Mouse (Mus musculus): ENCODE measurements around the gene Ahsg. TPM values are rescaled to one million over a fixed set of nuclear protein-coding genes. Genes with fewer than 3 reads are reported as not detected.

The Ahsg gene
- polyA plus RNA-seq, 1 experiment: not detected

DNA sequence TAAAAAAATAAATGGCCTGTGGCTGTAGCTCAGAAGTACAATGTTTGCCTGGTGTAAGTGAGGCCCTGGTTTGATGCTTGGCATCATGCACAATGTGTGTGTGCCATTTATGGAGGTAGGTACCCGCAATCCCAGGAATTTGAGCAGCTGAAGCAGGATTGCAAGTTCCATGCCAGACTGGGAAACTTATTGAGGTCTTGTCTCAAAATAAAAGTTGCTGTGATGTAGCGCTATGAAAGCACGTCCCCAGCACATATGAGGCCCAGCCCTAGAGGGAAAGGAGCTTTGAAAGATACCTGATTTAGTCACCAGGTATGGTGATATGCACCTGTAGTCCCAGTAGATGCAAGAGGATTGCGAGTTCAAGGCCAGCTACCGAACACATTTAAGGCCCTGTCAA is 30.7 kb downstream of the Ahsg start:
- Histone ChIP-seq H3K36me3 (ENCODE audit: control insufficient read depth, insufficient read depth) (no peaks in the 10 kb centered on the region), H3ac (ENCODE audit: control insufficient read depth, insufficient read length, low read depth) (no peak overlapping the region), H3K79me3 (ENCODE audit: low read depth) (no peaks in the 10 kb centered on the region), H3K4me3 (ENCODE audit: insufficient read depth, poor library complexity, severe bottlenecking) (no peak overlapping the region), H3K79me2 (ENCODE audit: control insufficient read depth, insufficient read depth) (no peaks in the 10 kb centered on the region), H3K27me3 (ENCODE audit: control insufficient read depth, insufficient read depth, insufficient read length) (no peaks in the 10 kb centered on the region)
- TF ChIP-seq FOSL1 (IDR thresholded peaks at IDR 0.05; ENCODE audit: insufficient read depth, low read length, poor library complexity, severe bottlenecking) (no peak), USF1 (IDR thresholded peaks at IDR 0.05; ENCODE audit: low read depth) (no peak), MYOD1 (IDR thresholded peaks at IDR 0.05; ENCODE audit: control insufficient read depth, insufficient read length, low read depth) (no peak), CTCF (IDR thresholded peaks at IDR 0.05; ENCODE audit: control insufficient read depth, insufficient read depth, insufficient read length) (no peak), MYOG (IDR thresholded peaks at IDR 0.05; ENCODE audit: control insufficient read depth, extremely low read depth, insufficient read length) (no peak), MAX (IDR thresholded peaks at IDR 0.05) (no peak), CEBPB (IDR thresholded peaks at IDR 0.05; ENCODE audit: low read depth) (no peak)

DNA sequence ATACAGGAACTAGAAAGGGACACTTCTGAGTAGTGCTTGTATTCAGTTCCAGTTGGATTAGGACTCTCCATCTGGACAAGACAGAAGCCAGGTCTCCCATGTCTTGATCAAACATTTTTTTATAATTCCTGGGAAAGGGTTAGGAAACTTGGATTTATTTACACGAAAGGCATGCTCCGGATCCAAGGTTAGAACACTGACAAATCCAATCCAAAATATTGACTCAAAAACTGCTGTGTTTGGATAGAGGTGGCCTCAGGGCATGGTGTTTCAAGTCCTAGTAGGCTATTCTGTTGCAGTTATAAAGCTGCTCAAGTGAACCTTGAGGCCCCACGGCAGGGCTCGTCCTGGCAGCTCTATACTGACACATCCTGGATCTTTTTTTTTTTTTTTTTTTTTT is 31.4 kb downstream of the Ahsg start:
- Histone ChIP-seq H3K4me3 (ENCODE audit: insufficient read depth, poor library complexity, severe bottlenecking) (no peak overlapping the region), H3ac (ENCODE audit: control insufficient read depth, insufficient read length, low read depth) (no peak overlapping the region), H3K79me3 (ENCODE audit: low read depth) (no peaks in the 10 kb centered on the region), H3K27me3 (ENCODE audit: control insufficient read depth, insufficient read depth, insufficient read length) (no peaks in the 10 kb centered on the region), H3K79me2 (ENCODE audit: control insufficient read depth, insufficient read depth) (no peaks in the 10 kb centered on the region), H3K36me3 (ENCODE audit: control insufficient read depth, insufficient read depth) (no peaks in the 10 kb centered on the region)
- TF ChIP-seq MAX (IDR thresholded peaks at IDR 0.05): no peak
- TF ChIP-seq FOSL1 (IDR thresholded peaks at IDR 0.05; ENCODE audit: insufficient read depth, low read length, poor library complexity, severe bottlenecking): no peak
- no peak for TF ChIP-seq CEBPB (IDR thresholded peaks at IDR 0.05; ENCODE audit: low read depth)
- no peak for TF ChIP-seq MYOD1 (IDR thresholded peaks at IDR 0.05; ENCODE audit: control insufficient read depth, insufficient read length, low read depth)
- no peak for TF ChIP-seq MYOG (IDR thresholded peaks at IDR 0.05; ENCODE audit: control insufficient read depth, extremely low read depth, insufficient read length)
- TF ChIP-seq CTCF (IDR thresholded peaks at IDR 0.05; ENCODE audit: control insufficient read depth, insufficient read depth, insufficient read length): no peak
- TF ChIP-seq USF1 (IDR thresholded peaks at IDR 0.05; ENCODE audit: low read depth): no peak

DNA sequence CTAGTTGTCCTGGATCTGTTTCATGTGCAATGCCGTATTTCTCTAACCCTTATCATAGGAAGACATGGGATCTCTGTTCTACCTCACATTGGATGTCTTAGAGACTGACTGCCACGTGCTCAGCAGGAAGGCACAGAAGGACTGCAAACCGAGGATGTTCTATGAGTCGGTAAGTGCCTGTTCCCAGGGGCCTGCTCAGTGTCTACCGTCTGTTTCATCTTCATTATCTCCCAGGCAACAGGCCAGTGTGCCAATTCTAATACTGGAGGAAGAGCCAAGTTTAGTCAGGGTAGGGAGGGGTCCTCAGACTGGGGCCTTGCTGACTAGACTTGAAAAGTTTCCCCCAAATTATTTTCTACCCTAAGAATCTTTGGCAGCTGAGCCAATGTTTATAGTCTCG is 38.5 kb downstream of the Ahsg start:
- Histone ChIP-seq H3ac (ENCODE audit: control insufficient read depth, insufficient read length, low read depth) (no peak overlapping the region), H3K4me3 (ENCODE audit: insufficient read depth, poor library complexity, severe bottlenecking) (no peak overlapping the region), H3K27me3 (ENCODE audit: control insufficient read depth, insufficient read depth, insufficient read length) (no peaks in the 10 kb centered on the region), H3K79me3 (ENCODE audit: low read depth) (no peaks in the 10 kb centered on the region), H3K79me2 (ENCODE audit: control insufficient read depth, insufficient read depth) (no peaks in the 10 kb centered on the region), H3K36me3 (ENCODE audit: control insufficient read depth, insufficient read depth) (no peaks in the 10 kb centered on the region)
- TF ChIP-seq FOSL1 (IDR thresholded peaks at IDR 0.05; ENCODE audit: insufficient read depth, low read length, poor library complexity, severe bottlenecking) (no peak), MYOG (IDR thresholded peaks at IDR 0.05; ENCODE audit: control insufficient read depth, extremely low read depth, insufficient read length) (no peak), MAX (IDR thresholded peaks at IDR 0.05) (no peak), CEBPB (IDR thresholded peaks at IDR 0.05; ENCODE audit: low read depth) (no peak), MYOD1 (IDR thresholded peaks at IDR 0.05; ENCODE audit: control insufficient read depth, insufficient read length, low read depth) (no peak), CTCF (IDR thresholded peaks at IDR 0.05; ENCODE audit: control insufficient read depth, insufficient read depth, insufficient read length) (no peak), USF1 (IDR thresholded peaks at IDR 0.05; ENCODE audit: low read depth) (no peak)

DNA sequence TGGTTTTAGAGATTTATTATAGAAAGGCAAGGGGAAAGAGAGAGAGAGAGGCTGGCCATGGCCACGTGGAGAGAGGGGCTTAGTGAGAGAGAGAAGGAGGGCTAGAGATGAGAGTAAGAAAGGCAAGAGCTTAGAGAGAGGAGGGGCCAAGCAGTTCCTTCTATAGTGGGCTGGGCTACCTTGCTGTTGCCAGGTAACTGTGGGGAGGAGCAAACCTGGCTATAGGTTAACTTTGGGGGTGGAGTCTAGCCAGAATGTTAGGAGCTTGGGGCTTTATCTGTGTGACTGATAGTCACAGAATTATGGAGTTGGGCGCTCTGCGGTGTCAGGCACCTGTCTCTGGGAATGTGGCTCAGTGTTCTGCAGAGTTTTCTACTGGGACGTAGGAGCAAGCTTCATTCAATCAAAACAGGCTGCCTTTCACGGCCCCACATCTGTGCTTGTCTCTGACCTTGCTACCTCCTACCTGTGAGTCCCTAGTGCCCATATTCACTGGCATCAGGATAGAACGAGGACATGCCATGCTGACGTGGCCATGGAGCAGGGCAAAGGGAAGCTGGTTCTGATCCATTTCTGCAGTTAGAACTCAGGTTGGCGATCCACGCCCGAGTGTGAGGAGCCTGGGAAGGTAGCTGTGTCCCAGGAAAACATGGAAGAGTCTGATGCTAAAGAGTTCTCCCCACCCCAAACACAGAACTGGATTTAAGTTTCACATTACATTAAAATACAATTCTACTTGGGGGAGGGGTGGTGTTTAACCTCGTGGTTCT is 40.5 kb downstream of the Ahsg start:
- no peaks in the 10 kb centered on the region for H3K36me3 ChIP-seq (ENCODE audit: control insufficient read depth, insufficient read depth)
- H3K4me3 ChIP-seq (ENCODE audit: insufficient read depth, poor library complexity, severe bottlenecking): no peak overlapping the region
- H3ac ChIP-seq (ENCODE audit: control insufficient read depth, insufficient read length, low read depth): no peak overlapping the region
- no peaks in the 10 kb centered on the region for H3K79me2 ChIP-seq (ENCODE audit: control insufficient read depth, insufficient read depth)
- H3K27me3 ChIP-seq (ENCODE audit: control insufficient read depth, insufficient read depth, insufficient read length): no peaks in the 10 kb centered on the region
- no peaks in the 10 kb centered on the region for H3K79me3 ChIP-seq (ENCODE audit: low read depth)
- TF ChIP-seq CEBPB (IDR thresholded peaks at IDR 0.05; ENCODE audit: low read depth): no peak
- no peak for TF ChIP-seq USF1 (IDR thresholded peaks at IDR 0.05; ENCODE audit: low read depth)
- TF ChIP-seq MYOD1 (IDR thresholded peaks at IDR 0.05; ENCODE audit: control insufficient read depth, insufficient read length, low read depth): no peak
- no peak for TF ChIP-seq MAX (IDR thresholded peaks at IDR 0.05)
- TF ChIP-seq CTCF (IDR thresholded peaks at IDR 0.05; ENCODE audit: control insufficient read depth, insufficient read depth, insufficient read length): no peak
- TF ChIP-seq FOSL1 (IDR thresholded peaks at IDR 0.05; ENCODE audit: insufficient read depth, low read length, poor library complexity, severe bottlenecking): no peak
- TF ChIP-seq MYOG (IDR thresholded peaks at IDR 0.05; ENCODE audit: control insufficient read depth, extremely low read depth, insufficient read length): no peak

DNA sequence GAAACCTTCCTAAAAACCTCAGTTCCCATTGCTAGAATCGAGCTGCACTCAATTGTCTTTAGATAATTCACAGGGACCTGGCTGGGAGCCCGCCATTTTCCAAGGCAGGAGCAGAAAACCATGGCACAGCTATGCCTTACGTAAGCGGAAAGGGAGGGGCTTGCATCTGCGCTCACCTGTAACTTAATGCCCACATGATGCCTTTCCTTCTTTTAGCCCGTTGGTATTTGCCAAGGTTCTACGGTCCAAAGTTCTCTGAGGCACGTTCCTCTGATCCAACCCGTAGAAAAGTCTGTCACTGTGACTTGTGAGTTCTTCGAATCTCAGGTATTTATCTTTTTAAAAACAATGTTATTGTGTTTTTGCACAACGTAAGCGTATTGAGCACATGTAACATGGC is 46.6 kb downstream of the Ahsg start:
- no peaks in the 10 kb centered on the region for H3K27me3 ChIP-seq (ENCODE audit: control insufficient read depth, insufficient read depth, insufficient read length)
- H3K4me3 ChIP-seq (ENCODE audit: insufficient read depth, poor library complexity, severe bottlenecking): no peak overlapping the region
- no peaks in the 10 kb centered on the region for H3K79me3 ChIP-seq (ENCODE audit: low read depth)
- H3K36me3 ChIP-seq (ENCODE audit: control insufficient read depth, insufficient read depth): no peaks in the 10 kb centered on the region
- no peak overlapping the region for H3ac ChIP-seq (ENCODE audit: control insufficient read depth, insufficient read length, low read depth)
- H3K79me2 ChIP-seq (ENCODE audit: control insufficient read depth, insufficient read depth): no peaks in the 10 kb centered on the region
- no peak for TF ChIP-seq CTCF (IDR thresholded peaks at IDR 0.05; ENCODE audit: control insufficient read depth, insufficient read depth, insufficient read length)
- no peak for TF ChIP-seq CEBPB (IDR thresholded peaks at IDR 0.05; ENCODE audit: low read depth)
- TF ChIP-seq MYOD1 (IDR thresholded peaks at IDR 0.05; ENCODE audit: control insufficient read depth, insufficient read length, low read depth): no peak
- no peak for TF ChIP-seq USF1 (IDR thresholded peaks at IDR 0.05; ENCODE audit: low read depth)
- no peak for TF ChIP-seq MYOG (IDR thresholded peaks at IDR 0.05; ENCODE audit: control insufficient read depth, extremely low read depth, insufficient read length)
